ENCODE assay signal across 8 mouse cellular contexts in genomic region chr19:8990432-8991102, GRCm38 (mm10). TPM values are rescaled to one million over a fixed set of nuclear protein-coding genes. Genes with fewer than 3 reads are reported as not detected.
A peak's percentile ranks its signal among the peaks of the same experiment; 100 is the strongest.
DNase-seq lines count a peak whose midpoint lies in the region; ATAC-seq and TF ChIP-seq lines count a peak whose summit lies in the region.

No protein-coding gene starts in this region.

- peak overlapping the region; percentile 97 for H3K9ac ChIP-seq in heart, embryonic 12.5 days
- H3K9ac ChIP-seq in hindbrain, embryonic 12.5 days, result peak overlapping the region; percentile 71; the same call in 1 of the 2 replicates

- ATAC-seq in heart, embryonic 12.5 days (ENCODE audit: insufficient number of reproducible peaks, low FRiP score), result peak; percentile 38
- peak; percentile 1 for ATAC-seq in Patski
- peak; percentile 55; the same call in 1 of the 2 replicates for ATAC-seq in hindbrain, embryonic 12.5 days (ENCODE audit: low FRiP score)

- H3K27ac ChIP-seq in heart, embryonic 12.5 days (ENCODE audit: poor library complexity, severe bottlenecking), result peak overlapping the region; percentile 95
- H3K27ac ChIP-seq in hindbrain, embryonic 12.5 days, result no peak overlapping the region

- H3K4me2 ChIP-seq in heart, embryonic 12.5 days, result peak overlapping the region; percentile 71
- H3K4me2 ChIP-seq in hindbrain, embryonic 12.5 days (replicated peaks), result peak overlapping the region; percentile 92

- in situ Hi-C loops in Patski (cut with MboI; ENCODE audit: low pct_unique_long_range_greater_than_20kb), result loop anchor here (5.0 kb wide), 1 partner anchor 87 kb away; no protein-coding TSS in a partner anchor

- intact Hi-C loops in heart, postnatal 36 days (cut with DNase I), result loop anchor here (5.0 kb wide), 1 partner anchor 42 kb away; no protein-coding TSS in a partner anchor

- peaks cover 79% of the 10 kb centered on the region for H3K4me1 ChIP-seq in heart, embryonic 12.5 days (replicated peaks)
- peaks cover 36% of the 10 kb centered on the region for H3K4me1 ChIP-seq in hindbrain, embryonic 12.5 days

- H3K4me3 ChIP-seq in heart, embryonic 12.5 days, result peak overlapping the region; percentile 90
- peak overlapping the region; percentile 49 for H3K4me3 ChIP-seq in hindbrain, embryonic 12.5 days

- TF ChIP-seq CTCF in Patski (IDR thresholded peaks at IDR 0.05), result no peak

- no peak for DNase-seq in heart, postnatal 36 days
- no peak for DNase-seq in Patski (ENCODE audit: low read depth, low spot score)
- DNase-seq in lung, postnatal 10 days, result peak; percentile 54
- DNase-seq in right cerebral cortex, adult 2 months (ENCODE audit: low spot score in 2 of 2), result no peak
- DNase-seq in right cerebral cortex, postnatal 14 days, result no peak
- DNase-seq in cerebellum, adult 11 months, result no peak

- 11% methylated on average over 15 of the region's 15 CpGs for WGBS in heart, embryonic 12.5 days
- WGBS in hindbrain, embryonic 12.5 days, result 15% methylated on average over 15 of the region's 15 CpGs

- CTCF ChIA-PET in Patski (lab: Charles Lee), result interaction anchor here (3.3 to 3.7 kb wide), 3 partner anchors 88 to 119 kb away, joined by 19 to 35 read pairs (median 32); no protein-coding TSS in a partner anchor

- H3K27me3 ChIP-seq in heart, embryonic 12.5 days (replicated peaks), result no peaks in the 10 kb centered on the region
- no peaks in the 10 kb centered on the region for H3K27me3 ChIP-seq in Patski
- H3K27me3 ChIP-seq in hindbrain, embryonic 12.5 days, result peaks cover 47% of the 10 kb centered on the region

- H3K9me3 ChIP-seq in heart, embryonic 12.5 days (replicated peaks), result no peaks in the 10 kb centered on the region
- no peaks in the 10 kb centered on the region for H3K9me3 ChIP-seq in hindbrain, embryonic 12.5 days (replicated peaks)

- POLR2A ChIA-PET in Patski (lab: Charles Lee), result interaction anchor here (0.6 to 4.6 kb wide), 9 partner anchors 10 to 91 kb away, joined by 3 to 19 read pairs (median 5); no protein-coding TSS in a partner anchor

- no peaks in the 10 kb centered on the region for H3K36me3 ChIP-seq in heart, embryonic 12.5 days
- no peaks in the 10 kb centered on the region for H3K36me3 ChIP-seq in hindbrain, embryonic 12.5 days

RNA-seq across cellular contexts. Expression of gene Ahnak, which starts 1.5 kb away (rescaled TPM):
- polyA plus RNA-seq in heart, embryonic 12.5 days (2016; fragmentation: Nextera tagmentation; extraction: Ambion mirVana), result 26.0 and 27.1 TPM in 2 replicates
- 100 to 1,000 TPM; 362 to 377 TPM for total RNA-seq in heart, postnatal 36 days (2021)
- 57.7 TPM for polyA plus RNA-seq in Patski (2021)
- 12.7 and 15.4 TPM in 2 replicates for polyA plus RNA-seq in hindbrain, embryonic 12.5 days (2016; fragmentation: Nextera tagmentation; extraction: Ambion mirVana)

RNA-seq across cellular contexts. Expression of gene Eef1g, which starts 23.7 kb away (rescaled TPM):
- polyA plus RNA-seq in heart, embryonic 12.5 days (2016; fragmentation: Nextera tagmentation; extraction: Ambion mirVana), result 281 and 282 TPM in 2 replicates
- 100 to 1,000 TPM; 246 to 250 TPM for total RNA-seq in heart, postnatal 36 days (2021)
- 419 TPM for polyA plus RNA-seq in Patski (2021)
- polyA plus RNA-seq in hindbrain, embryonic 12.5 days (2016; fragmentation: Nextera tagmentation; extraction: Ambion mirVana), result 352 and 372 TPM in 2 replicates

RNA-seq across cellular contexts. Expression of gene Tut1, which starts 36.9 kb away (rescaled TPM):
- polyA plus RNA-seq in heart, embryonic 12.5 days (2016; fragmentation: Nextera tagmentation; extraction: Ambion mirVana), result 17.1 and 19.4 TPM in 2 replicates
- total RNA-seq in heart, postnatal 36 days (2021), result 1 to 10 TPM; 8.1 to 8.9 TPM
- 24.6 TPM for polyA plus RNA-seq in Patski (2021)
- 32.3 and 35.7 TPM in 2 replicates for polyA plus RNA-seq in hindbrain, embryonic 12.5 days (2016; fragmentation: Nextera tagmentation; extraction: Ambion mirVana)

RNA-seq across cellular contexts. Expression of gene Mta2, which starts 48.9 kb away (rescaled TPM):
- 106 and 115 TPM in 2 replicates for polyA plus RNA-seq in heart, embryonic 12.5 days (2016; fragmentation: Nextera tagmentation; extraction: Ambion mirVana)
- total RNA-seq in heart, postnatal 36 days (2021), result 10 to 100 TPM; 33.2 to 38.5 TPM
- polyA plus RNA-seq in Patski (2021), result 141 TPM
- 174 and 185 TPM in 2 replicates for polyA plus RNA-seq in hindbrain, embryonic 12.5 days (2016; fragmentation: Nextera tagmentation; extraction: Ambion mirVana)

Comparison
In these comparisons a context has a peak if more than half of its experiments do, and no peak if none do; other contexts are left out.
1. ATAC-seq: peak in every context shown above with its lines; median percentile 55 in hindbrain, embryonic 12.5 days; 38 in heart, embryonic 12.5 days; 1 in Patski.